Comparison of ENCODE assay signal across 7 mouse cellular contexts in the genomic region with DNA sequence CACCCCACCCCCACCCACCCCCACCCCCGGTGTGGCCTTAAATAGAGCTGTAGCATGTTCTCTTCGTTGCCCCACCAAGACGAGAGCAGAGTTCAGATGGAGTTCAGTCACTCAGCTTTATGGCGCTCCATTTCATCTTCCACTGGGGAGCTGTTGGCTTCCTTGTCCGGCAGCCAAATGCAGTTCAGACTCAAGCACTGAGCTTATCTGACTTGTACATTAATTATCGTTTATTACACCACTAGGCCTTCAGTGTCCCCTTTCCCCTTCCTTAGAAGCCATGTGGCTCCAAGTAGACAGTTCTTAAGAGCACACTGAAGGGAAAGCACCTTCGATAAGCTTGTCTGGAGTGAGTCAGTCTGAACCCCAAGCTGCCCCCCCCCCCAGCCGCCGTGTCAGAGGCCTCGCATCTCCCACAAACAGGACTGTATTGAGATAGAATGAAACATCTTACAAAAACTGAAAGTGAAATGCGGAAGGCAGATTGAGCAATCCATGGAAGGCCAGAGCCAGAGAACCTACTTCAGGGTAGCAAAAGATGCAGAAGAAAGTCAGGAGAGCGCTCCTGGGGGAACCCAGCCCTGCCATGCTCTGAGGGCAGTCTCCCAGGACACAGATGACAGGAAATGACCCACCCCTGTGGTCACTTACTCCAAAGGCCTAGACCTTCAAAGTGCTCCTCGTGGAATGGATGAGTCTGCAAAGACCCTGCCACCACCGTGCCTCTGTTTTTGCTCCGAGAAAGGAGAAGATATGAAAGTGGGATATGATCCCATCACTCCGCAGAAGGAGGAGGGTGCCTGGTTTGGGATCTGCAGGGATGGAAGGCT. TPM values are rescaled to one million over a fixed set of nuclear protein-coding genes. Genes with fewer than 3 reads are reported as not detected.
DNase-seq lines count a peak whose midpoint lies in the region; ATAC-seq and TF ChIP-seq lines count a peak whose summit lies in the region.

A gene (plus strand): TSS at position 312 of the 830 bp plus-strand sequence.

- WGBS in heart, embryonic 13.5 days: 56% methylated on average over 16 of the region's 16 CpGs
- 47% methylated on average over 16 of the region's 16 CpGs for WGBS in kidney, embryonic 16.5 days

- no peak for ATAC-seq in heart, embryonic 13.5 days (ENCODE audit: extremely low read depth, insufficient number of reproducible peaks, low FRiP score, low TSS enrichment)
- peak; percentile 91 for ATAC-seq in kidney, embryonic 16.5 days (ENCODE audit: low FRiP score, low TSS enrichment)
- ATAC-seq in erythroid progenitor cell, adult 5-6 weeks (replicated peaks; ENCODE audit: low FRiP score, poor library complexity, severe bottlenecking): no peak

- no peaks in the 10 kb centered on the region for H3K79me2 ChIP-seq in CH12.LX (replicated peaks; ENCODE audit: control insufficient read depth, extremely low read depth, insufficient read depth, poor library complexity, severe bottlenecking)

- TF ChIP-seq POLR2A in CH12.LX (IDR thresholded peaks at IDR 0.05; ENCODE audit: low read depth, low read length): no peak

- H3K4me2 ChIP-seq in CH12.LX (ENCODE audit: insufficient read depth, low read depth, poor library complexity, severe bottlenecking): peak within 1 kb of the TSS; percentile 82
- peak within 1 kb of the TSS; percentile 87 for H3K4me2 ChIP-seq in heart, embryonic 13.5 days
- peak within 1 kb of the TSS; percentile 90 for H3K4me2 ChIP-seq in kidney, embryonic 16.5 days (replicated peaks; ENCODE audit: low read depth, low read length)

- dilution Hi-C loops in CH12.LX (cut with MboI; ENCODE audit: extremely low pct_ligation_motif_present, extremely low pct_unique_long_range_greater_than_20kb, low sequenced_read_pairs): no loop called here

- 0 out of 2 replicates have a peak within 1 kb of the TSS, but pooled peaks have one; percentile 16 for H3K9ac ChIP-seq in CH12.LX (ENCODE audit: insufficient read depth, low read depth)
- peak within 1 kb of the TSS; percentile 74 for H3K9ac ChIP-seq in heart, embryonic 13.5 days
- peak within 1 kb of the TSS; percentile 67 for H3K9ac ChIP-seq in kidney, embryonic 16.5 days (replicated peaks; ENCODE audit: low read length)

- no peaks in the 10 kb centered on the region for H3K36me3 ChIP-seq in CH12.LX (replicated peaks in 1 of 2; ENCODE audit: control insufficient read depth in 1 of 2, insufficient read depth in 1 of 2, low read length in 1 of 2)
- H3K36me3 ChIP-seq in heart, embryonic 13.5 days: no peaks in the 10 kb centered on the region
- H3K36me3 ChIP-seq in kidney, embryonic 16.5 days (ENCODE audit: insufficient read depth, low read length): no peaks in the 10 kb centered on the region

- peak; percentile 77 for DNase-seq in CH12.LX (ENCODE audit: extremely low read depth)
- peak; percentile 16 for DNase-seq in adrenal gland, postnatal 10 days
- peak; percentile 16 to 29 for DNase-seq in lung, postnatal 4 days
- DNase-seq in left cerebral cortex, postnatal 25 days (ENCODE audit: low spot score in 2 of 2): no peak

- H3K4me1 ChIP-seq in CH12.LX (ENCODE audit: control insufficient read depth in 1 of 2, insufficient read depth in 2 of 2): peaks cover 7 to 23% of the 10 kb centered on the region in 2 experiments; a peak in 3 of 4 replicates
- H3K4me1 ChIP-seq in heart, embryonic 13.5 days: peaks cover 12% of the 10 kb centered on the region
- peaks cover 22% of the 10 kb centered on the region for H3K4me1 ChIP-seq in kidney, embryonic 16.5 days (ENCODE audit: insufficient read depth, low read length)

- peak within 1 kb of the TSS in 1 of 3 experiments; percentile 11 for H3K4me3 ChIP-seq in CH12.LX (replicated peaks in 1 of 3; ENCODE audit: low read depth in 2 of 3, low read length in 2 of 3, poor library complexity in 1 of 3)
- peak within 1 kb of the TSS; percentile 54 for H3K4me3 ChIP-seq in heart, embryonic 13.5 days
- H3K4me3 ChIP-seq in kidney, embryonic 16.5 days (ENCODE audit: low read length): peak within 1 kb of the TSS; percentile 58

- in situ Hi-C loops in CH12.LX (cut with MboI; ENCODE audit: low pct_ligation_motif_present, low pct_unique_long_range_greater_than_20kb, low sequenced_read_pairs): no loop called here

- no peak for TF ChIP-seq RAD21 in CH12.LX (IDR thresholded peaks at IDR 0.05; ENCODE audit: low read depth, low read length)

- intact Hi-C loops in left cerebral cortex, postnatal 25 days (cut with DNase I): no loop called here

- no peak for TF ChIP-seq CTCF in CH12.LX (conservative IDR thresholded peaks at IDR 0.05 in 1 of 2, IDR thresholded peaks at IDR 0.05 in 1 of 2; ENCODE audit: low read depth in 2 of 2, low read length in 2 of 2)

- peak; percentile 88 for TF ChIP-seq EP300 in CH12.LX (IDR thresholded peaks at IDR 0.05; ENCODE audit: low read length)

- no peak within 1 kb of the TSS for H3K27ac ChIP-seq in CH12.LX (ENCODE audit: insufficient read depth, low read depth)
- no peak within 1 kb of the TSS for H3K27ac ChIP-seq in heart, embryonic 13.5 days (replicated peaks)
- peak within 1 kb of the TSS; percentile 89 for H3K27ac ChIP-seq in kidney, embryonic 16.5 days (ENCODE audit: low read length)

- H3K9me3 ChIP-seq in CH12.LX (replicated peaks; ENCODE audit: low read length): no peaks in the 10 kb centered on the region
- no peaks in the 10 kb centered on the region for H3K9me3 ChIP-seq in heart, embryonic 13.5 days
- no peaks in the 10 kb centered on the region for H3K9me3 ChIP-seq in kidney, embryonic 16.5 days (ENCODE audit: low read length)

- H3K27me3 ChIP-seq in CH12.LX (replicated peaks): no peaks in the 10 kb centered on the region
- peaks cover 19% of the 10 kb centered on the region; the same call in 1 of the 2 replicates for H3K27me3 ChIP-seq in heart, embryonic 13.5 days (replicated peaks)
- no peaks in the 10 kb centered on the region for H3K27me3 ChIP-seq in kidney, embryonic 16.5 days (ENCODE audit: insufficient read depth, low read length)

TF ChIP-seq in CH12.LX, 34 proteins besides CTCF, POLR2A, EP300 and RAD21:
- TF ChIP-seq IRF4 (IDR thresholded peaks at IDR 0.05; ENCODE audit: low read depth, low read length): peak; percentile 94
- peak; percentile 64; the same call in 1 of the 2 replicates for TF ChIP-seq ETS1 (conservative IDR thresholded peaks at IDR 0.05; ENCODE audit: low read depth, low read length)
- TF ChIP-seq MYC (IDR thresholded peaks at IDR 0.05; ENCODE audit: low read depth, low read length): no peak
- peak; percentile 39; the same call in 1 of the 2 replicates for TF ChIP-seq JUN (IDR thresholded peaks at IDR 0.05; ENCODE audit: insufficient read depth, low read depth, low read length)
- TF ChIP-seq MEF2A (IDR thresholded peaks at IDR 0.05; ENCODE audit: borderline replicate concordance, low read depth, low read length): no peak
- TF ChIP-seq MAZ (IDR thresholded peaks at IDR 0.05; ENCODE audit: low read depth, low read length): 0 out of 2 replicates have a peak, but pooled peaks have one; percentile 27
- TF ChIP-seq JUND (conservative IDR thresholded peaks at IDR 0.05; ENCODE audit: low read depth, low read length): no peak
- TF ChIP-seq HCFC1 (IDR thresholded peaks at IDR 0.05; ENCODE audit: low read depth, low read length): no peak
- TF ChIP-seq TCF12 (IDR thresholded peaks at IDR 0.05; ENCODE audit: low read depth, low read length): peak; percentile 40; the same call in 1 of the 2 replicates
- TF ChIP-seq BHLHE40 (IDR thresholded peaks at IDR 0.05; ENCODE audit: low read depth, low read length): peak; percentile 49; the same call in 1 of the 2 replicates
- TF ChIP-seq TBP (conservative IDR thresholded peaks at IDR 0.05; ENCODE audit: low read depth, low read length): no peak

RNA-seq across cellular contexts. Expression of the gene that starts here (rescaled TPM):
- 0.04 and 0.17 TPM in 2 replicates for total RNA-seq in CH12.LX (2012; rRNA removed)
- 0.85 and 1.4 TPM in 2 replicates for total RNA-seq in CH12.LX (2014; rRNA removed)
- 2.5 and 3.7 TPM in 2 replicates for polyA plus RNA-seq in CH12.LX (2012; ENCODE audit: insufficient read length, low read depth)
- 1 to 10 TPM; 2.3 to 4.5 TPM for total RNA-seq in adrenal gland, postnatal 10 days (2021)
- polyA plus RNA-seq in heart, embryonic 13.5 days (2015; fragmentation: Nextera tagmentation; extraction: Ambion mirVana): 0.37 and 0.68 TPM in 2 replicates
- polyA plus RNA-seq in kidney, embryonic 16.5 days (2015; fragmentation: Nextera tagmentation; extraction: Ambion mirVana): 5.9 and 6.8 TPM in 2 replicates
- total RNA-seq in erythroid progenitor cell, adult 5-6 weeks (2015; ENCODE audit: low replicate concordance): 2.1 and 3.2 TPM in 2 replicates
- 1.5 and 3.3 TPM in 2 replicates for total RNA-seq in erythroid progenitor cell, adult 5-6 weeks (2017; ENCODE audit: low replicate concordance)
- 1 to 10 TPM; 2.4 to 3.1 TPM for total RNA-seq in left cerebral cortex, postnatal 25 days (2021)

Comparison
In these comparisons a context has a peak if more than half of its experiments do, and no peak if none do; other contexts are left out.
1. DNase-seq: peak in CH12.LX (single experiment), adrenal gland, postnatal 10 days (single experiment) and lung, postnatal 4 days (2 of 2); none in left cerebral cortex, postnatal 25 days (0 of 2).
2. H3K9ac ChIP-seq: peak in every context shown above with its lines; median percentile 74 in heart, embryonic 13.5 days; 67 in kidney, embryonic 16.5 days; 16 in CH12.LX.
3. Peak in every context shown above with its lines, with median percentiles within 50 percentile points of each other: H3K4me2 ChIP-seq.